Mouse (Mus musculus): ENCODE results near the gene Pmvk. TPM values are rescaled to one million over a fixed set of nuclear protein-coding genes. Genes with fewer than 3 reads are reported as not detected.
A peak's percentile ranks its signal among the peaks of the same experiment; 100 is the strongest.

Gene Pmvk
- total and polyA plus RNA-seq, 2 experiments from 2014 or later: 65.4 to 120 TPM

- DNase-seq (ENCODE audit: low spot score) (no peak), ATAC-seq (no peak)
- H3K4me1 ChIP-seq (ENCODE audit: insufficient read depth, low read length): no peaks in the 10 kb centered on the region
- no peak overlapping the region for H3K4me3 ChIP-seq (ENCODE audit: low read length)
- no peak overlapping the region for H3K9ac ChIP-seq (replicated peaks; ENCODE audit: low read length)
- H3K27ac ChIP-seq: no peak overlapping the region
- H3K4me2 ChIP-seq (ENCODE audit: low read depth, low read length): no peak overlapping the region
- TF ChIP-seq CTCF (IDR thresholded peaks at IDR 0.05; ENCODE audit: low read depth): no peak
- no peaks in the 10 kb centered on the region for H3K9me3 ChIP-seq (ENCODE audit: low read length)
- H3K27me3 ChIP-seq (ENCODE audit: insufficient read depth, low read length): no peaks in the 10 kb centered on the region
- no peaks in the 10 kb centered on the region for H3K36me3 ChIP-seq (ENCODE audit: insufficient read depth, low read length)
- 29% methylated on average over 1 of the region's 1 CpGs for WGBS
These were observed 1.5 kb downstream of the Pmvk start for GRCm38 (mm10) chr3:89455786-89456285.

- H3K27ac ChIP-seq: no peak overlapping the region
- no peak for ATAC-seq
- no peak overlapping the region for H3K4me3 ChIP-seq (ENCODE audit: low read length)
These were observed 2.7 kb downstream of the Pmvk start for GRCm38 (mm10) chr3:89456726-89457665.

GRCm38 (mm10) chr3:89458372-89458964 is 4.1 kb downstream of the Pmvk start:
- no peaks in the 10 kb centered on the region for H3K27me3 ChIP-seq (ENCODE audit: insufficient read depth, low read length)
- no peak for TF ChIP-seq CTCF (IDR thresholded peaks at IDR 0.05; ENCODE audit: low read depth)

More at GRCm38 (mm10) chr3:89456726-89457665, 2.7 kb downstream of the Pmvk start:
- no peaks in the 10 kb centered on the region for H3K9me3 ChIP-seq (ENCODE audit: low read length)
- no peaks in the 10 kb centered on the region for H3K4me1 ChIP-seq (ENCODE audit: insufficient read depth, low read length)
- TF ChIP-seq CTCF (IDR thresholded peaks at IDR 0.05; ENCODE audit: low read depth): peak; percentile 71
- no peak overlapping the region for H3K9ac ChIP-seq (replicated peaks; ENCODE audit: low read length)
- no peaks in the 10 kb centered on the region for H3K27me3 ChIP-seq (ENCODE audit: insufficient read depth, low read length)
- peak; percentile 58 for DNase-seq (ENCODE audit: low spot score)
- H3K36me3 ChIP-seq (ENCODE audit: insufficient read depth, low read length): 0 out of 2 replicates have a peak, but pooled peaks cover 3% of the 10 kb centered on the region
- H3K4me2 ChIP-seq (ENCODE audit: low read depth, low read length): no peak overlapping the region
- WGBS: 27% methylated on average over 10 of the region's 10 CpGs

DNA sequence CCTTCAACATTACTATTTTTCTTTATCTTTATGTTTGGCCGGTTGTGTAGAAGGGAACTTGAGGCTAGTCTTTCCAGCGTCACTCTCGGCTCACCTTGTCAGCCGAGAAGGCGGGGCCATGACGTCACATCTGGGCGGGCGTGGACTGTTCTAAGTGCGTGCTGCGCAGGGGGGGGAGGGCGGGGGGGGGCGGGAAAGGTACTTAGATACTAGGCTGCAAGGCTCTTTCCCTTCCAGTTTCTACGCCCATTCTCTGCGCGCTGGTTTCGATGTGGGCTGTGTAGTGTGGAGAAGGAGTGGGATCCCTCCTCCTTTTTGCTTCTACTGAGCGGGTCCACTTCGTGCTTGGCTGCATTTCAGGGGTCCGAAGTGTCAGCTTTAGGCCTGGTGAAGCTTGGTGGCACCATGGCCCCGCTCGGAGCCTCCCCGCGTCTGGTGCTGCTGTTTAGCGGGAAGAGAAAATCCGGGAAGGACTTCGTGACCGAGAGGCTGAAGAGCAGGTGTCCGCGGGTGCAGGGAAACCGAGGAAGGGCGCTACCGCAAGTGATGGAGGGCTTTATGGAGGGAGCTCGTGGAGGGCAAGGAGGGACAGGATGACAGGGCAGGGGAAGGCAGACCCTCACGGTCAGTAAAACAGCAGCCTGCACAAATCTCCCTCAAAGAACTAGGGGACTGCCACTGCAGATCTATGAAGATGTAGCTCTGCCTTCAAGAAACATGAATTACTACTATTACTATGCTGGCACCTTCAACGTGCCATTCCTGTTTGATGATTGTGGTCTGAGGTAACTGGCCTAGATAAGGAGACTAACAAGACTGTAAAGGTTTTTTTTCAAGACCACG is 4.8 kb downstream of the Pmvk start:
- Histone ChIP-seq H3K4me2 (ENCODE audit: low read depth, low read length) (peak overlapping the region; percentile 78), H3K9ac (replicated peaks; ENCODE audit: low read length) (peak overlapping the region; percentile 84), H3K9me3 (ENCODE audit: low read length) (no peaks in the 10 kb centered on the region), H3K4me1 (ENCODE audit: insufficient read depth, low read length) (no peaks in the 10 kb centered on the region), H3K27ac (peak overlapping the region; percentile 94), H3K36me3 (ENCODE audit: insufficient read depth, low read length) (0 out of 2 replicates have a peak, but pooled peaks cover 6% of the 10 kb centered on the region), H3K27me3 (ENCODE audit: insufficient read depth, low read length) (no peaks in the 10 kb centered on the region), H3K4me3 (ENCODE audit: low read length) (peak overlapping the region; percentile 68)
- WGBS: under 1% methylated on average over 35 of the region's 36 CpGs
- peak; percentile 95 for DNase-seq (ENCODE audit: low spot score)
- peak; percentile 94 for ATAC-seq
- TF ChIP-seq CTCF (IDR thresholded peaks at IDR 0.05; ENCODE audit: low read depth): no peak

More at GRCm38 (mm10) chr3:89458372-89458964, 4.1 kb downstream of the Pmvk start:
- Histone ChIP-seq H3K4me1 (ENCODE audit: insufficient read depth, low read length) (no peaks in the 10 kb centered on the region), H3K4me3 (ENCODE audit: low read length) (peak overlapping the region; percentile 68), H3K36me3 (ENCODE audit: insufficient read depth, low read length) (0 out of 2 replicates have a peak, but pooled peaks cover 6% of the 10 kb centered on the region), H3K9me3 (ENCODE audit: low read length) (no peaks in the 10 kb centered on the region), H3K4me2 (ENCODE audit: low read depth, low read length) (peak overlapping the region; percentile 78), H3K9ac (replicated peaks; ENCODE audit: low read length) (no peak overlapping the region), H3K27ac (peak overlapping the region; percentile 94; the same call in 1 of the 2 replicates)
- DNase-seq (ENCODE audit: low spot score) (no peak), ATAC-seq (peak; percentile 46; the same call in 1 of the 2 replicates)
- 42% methylated on average over 13 of the region's 13 CpGs for WGBS

- Histone ChIP-seq H3K4me1 (ENCODE audit: insufficient read depth, low read length) (no peaks in the 10 kb centered on the region), H3K4me3 (ENCODE audit: low read length) (no peak overlapping the region), H3K36me3 (ENCODE audit: insufficient read depth, low read length) (peaks cover 9% of the 10 kb centered on the region), H3K9ac (replicated peaks; ENCODE audit: low read length) (no peak overlapping the region), H3K27ac (no peak overlapping the region), H3K4me2 (ENCODE audit: low read depth, low read length) (no peak overlapping the region), H3K9me3 (ENCODE audit: low read length) (no peaks in the 10 kb centered on the region), H3K27me3 (ENCODE audit: insufficient read depth, low read length) (no peaks in the 10 kb centered on the region)
- no peak for ATAC-seq
- DNase-seq (ENCODE audit: low spot score): no peak
- 47% methylated on average over 4 of the region's 4 CpGs for WGBS
- no peak for TF ChIP-seq CTCF (IDR thresholded peaks at IDR 0.05; ENCODE audit: low read depth)
These were observed 13.9 kb downstream of the Pmvk start for GRCm38 (mm10) chr3:89468268-89468667.

- no peaks in the 10 kb centered on the region for H3K27me3 ChIP-seq (ENCODE audit: insufficient read depth, low read length)
- H3K9ac ChIP-seq (replicated peaks; ENCODE audit: low read length): no peak overlapping the region
- no peak overlapping the region for H3K4me2 ChIP-seq (ENCODE audit: low read depth, low read length)
- DNase-seq (ENCODE audit: low spot score) (no peak), ATAC-seq (no peak)
- whole genome bisulfite sequencing: 76% methylated on average over 7 of the region's 7 CpGs
- H3K4me3 ChIP-seq (ENCODE audit: low read length): no peak overlapping the region
- H3K27ac ChIP-seq: no peak overlapping the region
- H3K4me1 ChIP-seq (ENCODE audit: insufficient read depth, low read length): no peaks in the 10 kb centered on the region
- TF ChIP-seq CTCF (IDR thresholded peaks at IDR 0.05; ENCODE audit: low read depth): no peak
- peaks cover 9% of the 10 kb centered on the region for H3K36me3 ChIP-seq (ENCODE audit: insufficient read depth, low read length)
- no peaks in the 10 kb centered on the region for H3K9me3 ChIP-seq (ENCODE audit: low read length)
These were observed 17.9 kb downstream of the Pmvk start for GRCm38 (mm10) chr3:89472280-89472679.

All from hindbrain, postnatal 0 days (tissue).